Mouse (Mus musculus) lung, postnatal 0 days (tissue): ENCODE results near the gene Nin.

Experiments
- CTCF ChIP-seq: IDR thresholded peaks from 2 replicates; pipeline ENCODE4 v1.5.1; 2016; ENCODE audit warnings: antibody characterized with exemption, mild to moderate bottlenecking
- EP300 ChIP-seq: IDR thresholded peaks from 2 replicates; pipeline ENCODE4 v1.6.1; 2016; ENCODE audit warnings: antibody characterized with exemption, mild to moderate bottlenecking, control low read depth

DNA sequence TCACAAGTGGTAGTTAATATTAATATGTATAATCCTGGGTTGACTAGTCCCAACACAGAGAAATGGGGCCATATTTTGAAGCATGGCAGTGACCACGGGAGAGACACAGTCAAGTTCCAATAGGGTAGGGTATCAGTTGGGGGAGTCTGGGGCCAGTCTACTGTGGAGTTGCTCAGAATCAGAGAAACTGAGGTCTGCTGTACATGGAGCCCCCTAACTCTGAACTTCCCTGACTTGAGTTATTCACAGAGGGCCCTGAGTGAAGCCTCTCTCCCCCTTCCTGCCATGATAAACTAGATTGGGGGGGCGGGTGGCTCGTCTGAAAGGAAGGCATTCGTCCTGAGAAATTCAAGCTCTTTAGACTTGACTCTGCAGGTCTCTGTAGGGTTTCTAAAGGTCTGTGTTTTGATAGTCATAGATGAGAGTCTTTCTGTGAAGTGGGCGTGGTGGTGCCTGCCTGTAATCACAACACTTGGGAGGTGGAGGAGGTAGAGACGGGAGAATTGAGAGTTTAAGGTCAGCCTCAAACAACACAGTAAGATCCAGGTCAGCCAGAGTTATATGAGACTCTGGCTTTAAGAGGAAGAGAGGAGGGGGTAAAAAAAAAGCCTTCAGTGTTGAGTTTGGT is 20.1 kb downstream of the Nin start:
- no peak for TF ChIP-seq CTCF
- TF ChIP-seq EP300 = no peak
